Mouse (Mus musculus) ES-Bruce4 (cell line): ENCODE data around the gene Gm10197.

Source experiments
- CTCF ChIP-seq: IDR thresholded peaks from one replicate; pipeline ENCODE4 v1.8.1; 2011; ENCODE audit warnings: low read depth, low read length
- EP300 ChIP-seq: IDR thresholded peaks from 2 replicates; pipeline ENCODE4 v1.6.1; 2011; ENCODE audit warnings: low read depth, low read length; ENCODE audit not compliant: insufficient read depth
- POLR2A ChIP-seq: IDR thresholded peaks from one replicate; pipeline ENCODE4 v1.8.1; 2011; ENCODE audit warnings: low read length; ENCODE audit not compliant: insufficient read depth

GRCm38 (mm10) chr19:53415198-53415597 is 43.6 kb upstream of the Gm10197 start:
- TF ChIP-seq CTCF (no peak), POLR2A (no peak), EP300 (no peak)
